Mouse (Mus musculus) olfactory bulb, adult 2 months (tissue): ENCODE results near the gene Hspg2.

Experiments used
- CTCF ChIP-seq: fragments of 200-500 bp; IDR thresholded peaks from 2 replicates; pipeline ENCODE4 v1.5.1; 2012; ENCODE audit warnings: low read depth, mild to moderate bottlenecking, low read length, moderate library complexity; ENCODE audit not compliant: insufficient read depth
- POLR2A ChIP-seq: fragments of 200-500 bp; IDR thresholded peaks from 2 replicates; pipeline ENCODE4 v1.6.1; 2012; ENCODE audit warnings: mild to moderate bottlenecking, low read depth, low read length, moderate library complexity; ENCODE audit not compliant: insufficient read depth

GRCm38 (mm10) chr4:137542968-137543367 lies 74.4 kb downstream of the Hspg2 start:
- TF ChIP-seq POLR2A (no peak), CTCF (no peak)
